Mouse (Mus musculus): Measurements from ENCODE around the gene Vmn1r21.
"Not testable (repeated sequence)": the region's sequence is repeated elsewhere in the genome, so short reads cannot be mapped to it uniquely, and the experiment has no call there.

- TF ChIP-seq CTCF (conservative IDR thresholded peaks at IDR 0.05; ENCODE audit: insufficient read depth, insufficient read length, low read depth, low read length); POLR2A (IDR thresholded peaks at IDR 0.05; ENCODE audit: low read depth, low read length): not testable (repeated sequence)
These were observed 1.0 kb upstream of the Vmn1r21 start for GRCm38 (mm10) chr6:57851177-57851576.
